Mouse (Mus musculus) heart, postnatal 0 days (tissue): ENCODE data around the gene Efnb3. TPM values are rescaled to one million over a fixed set of nuclear protein-coding genes. Genes with fewer than 3 reads are reported as not detected.

Experiments
- ATAC-seq: fragments of 200-750 bp; cut with Nextera tagmentation; 2 replicates; pipeline ENCODE4 v1.8.0; 2017; ENCODE audit warnings: low read depth, moderate number of reproducible peaks, moderate library complexity; ENCODE audit not compliant: insufficient read depth
- DNase-seq: peaks from one replicate; pipeline ENCODE4 v3.0.0-alpha.2; 2016; ENCODE audit warnings: low spot score
- H3K27ac ChIP-seq: fragments of 300-500 bp; sonication (generic); 2 replicates; pipeline ENCODE4 v1.5.1; 2014; ENCODE audit warnings: low read depth, mild to moderate bottlenecking
- H3K27me3 ChIP-seq: fragments of 300-500 bp; sonication (generic); 2 replicates; pipeline ENCODE4 v1.6.1; 2014; ENCODE audit warnings: low read length, mixed read lengths; ENCODE audit not compliant: control insufficient read depth, insufficient read depth
- H3K36me3 ChIP-seq: fragments of 300-500 bp; sonication (generic); replicated peaks from 2 replicates; pipeline ENCODE4 v1.6.1; 2014; ENCODE audit warnings: low read length, mixed read lengths; ENCODE audit not compliant: control insufficient read depth, insufficient read depth
- H3K4me1 ChIP-seq: fragments of 300-500 bp; sonication (generic); 2 replicates; pipeline ENCODE4 v1.6.1; 2014; ENCODE audit warnings: antibody characterized with exemption; ENCODE audit not compliant: control insufficient read depth, insufficient read depth
- H3K4me2 ChIP-seq: fragments of 300-500 bp; sonication (generic); 2 replicates; pipeline ENCODE4 v1.6.1; 2014; ENCODE audit warnings: low read depth, mild to moderate bottlenecking, low read length, moderate library complexity
- H3K4me3 ChIP-seq: fragments of 300-500 bp; sonication (generic); 2 replicates; pipeline ENCODE4 v1.5.1; 2014; ENCODE audit warnings: low read depth, low read length
- H3K9ac ChIP-seq: fragments of 300-500 bp; sonication (generic); replicated peaks from 2 replicates; pipeline ENCODE4 v1.6.1; 2014; ENCODE audit warnings: low read depth, low read length, mixed read lengths
- H3K9me3 ChIP-seq: fragments of 300-500 bp; sonication (generic); replicated peaks from 2 replicates; pipeline ENCODE4 v1.6.1; 2016; ENCODE audit warnings: low read length; ENCODE audit not compliant: control insufficient read depth
- CTCF ChIP-seq: IDR thresholded peaks from 2 replicates; pipeline ENCODE4 v1.5.1; 2016; ENCODE audit warnings: antibody characterized with exemption, control low read depth, low read depth
- EP300 ChIP-seq: IDR thresholded peaks from 2 replicates; pipeline ENCODE4 v1.6.1; 2016; ENCODE audit warnings: antibody characterized with exemption, low read depth
- WGBS: fragments of 180-500 bp; shearing (Covaris S2); extraction: QIAGEN DNeasy Blood & Tissue Kit; methylation state at CpG from one replicate; pipeline ENCODE4 v1.1.7; 2014; 5-methylcytosine and 5-hydroxymethylcytosine counted together
- polyA plus RNA-seq: library from polyadenylated mRNA; unstranded; fragments of >200 nt; fragmentation: Nextera tagmentation; extraction: Ambion mirVana; gene quantifications from 2 replicates; pipeline ENCODE4 v1.2.1, GENCODE M21; 2015
- total RNA-seq: library from RNA; depleted of rRNA; stranded (reverse); fragments of >200 nt; gene quantifications from 2 replicates; pipeline ENCODE4 v1.2.3, GENCODE M21; 2014; ENCODE audit warnings: low replicate concordance

Efnb3 gene
- total and polyA plus RNA-seq, 2 experiments from 2014 or later: 75.6 to 79.5 TPM

- no peaks in the 10 kb centered on the region for H3K9me3 ChIP-seq
- no peaks in the 10 kb centered on the region; the same call in none of the 2 replicates for H3K36me3 ChIP-seq
- peaks cover 20% of the 10 kb centered on the region; the same call in 1 of the 2 replicates for H3K4me1 ChIP-seq
- H3K27ac ChIP-seq: peak overlapping the region; percentile 98
- WGBS: under 1% methylated on average over 39 of the region's 39 CpGs
- H3K4me2 ChIP-seq: peak overlapping the region; percentile 98
- TF ChIP-seq CTCF: peak; percentile 100
- peak; percentile 84 for TF ChIP-seq EP300
- H3K4me3 ChIP-seq: peak overlapping the region; percentile 72
- DNase-seq (peak; percentile 98), ATAC-seq (peak; percentile 87)
- no peaks in the 10 kb centered on the region for H3K27me3 ChIP-seq
- H3K9ac ChIP-seq: peak overlapping the region; percentile 77
Measured at GRCm38 (mm10) chr11:69579128-69580017, 19.4 kb upstream of the Efnb3 start.

GRCm38 (mm10) chr11:69578301-69578700, 18.3 kb upstream of the Efnb3 start:
- Histone ChIP-seq H3K27me3 (no peaks in the 10 kb centered on the region), H3K36me3 (no peaks in the 10 kb centered on the region; the same call in 1 of the 2 replicates), H3K4me3 (peak overlapping the region; percentile 72), H3K9me3 (no peaks in the 10 kb centered on the region), H3K9ac (peak overlapping the region; percentile 64), H3K27ac (no peak overlapping the region), H3K4me1 (peaks cover 20% of the 10 kb centered on the region; the same call in 1 of the 2 replicates), H3K4me2 (peak overlapping the region; percentile 93)
- no peak for ATAC-seq
- no peak for DNase-seq
- TF ChIP-seq EP300: no peak
- no peak for TF ChIP-seq CTCF
- WGBS: 12% methylated on average over 15 of the region's 15 CpGs

- Histone ChIP-seq H3K4me3 (no peak overlapping the region), H3K4me2 (no peak overlapping the region), H3K9me3 (no peaks in the 10 kb centered on the region), H3K27ac (no peak overlapping the region), H3K4me1 (peaks cover 13% of the 10 kb centered on the region; the same call in 1 of the 2 replicates), H3K27me3 (no peaks in the 10 kb centered on the region), H3K36me3 (no peaks in the 10 kb centered on the region; the same call in 1 of the 2 replicates), H3K9ac (no peak overlapping the region)
- TF ChIP-seq CTCF (no peak), EP300 (no peak)
- no peak for DNase-seq
- no peak for ATAC-seq
- WGBS: 58% methylated on average over 5 of the region's 5 CpGs
Measured at GRCm38 (mm10) chr11:69576307-69576706, 16.3 kb upstream of the Efnb3 start.

GRCm38 (mm10) chr11:69575220-69575619, 15.2 kb upstream of the Efnb3 start:
- DNase-seq (peak; percentile 61), ATAC-seq (no peak)
- TF ChIP-seq EP300: no peak
- TF ChIP-seq CTCF: peak; percentile 63
- Histone ChIP-seq H3K27ac (no peak overlapping the region), H3K4me1 (peaks cover 13% of the 10 kb centered on the region; the same call in 1 of the 2 replicates), H3K4me2 (no peak overlapping the region), H3K9ac (no peak overlapping the region), H3K36me3 (peaks cover 9% of the 10 kb centered on the region), H3K4me3 (no peak overlapping the region), H3K27me3 (no peaks in the 10 kb centered on the region), H3K9me3 (no peaks in the 10 kb centered on the region)
- WGBS: 50% methylated on average over 3 of the region's 3 CpGs

- Histone ChIP-seq H3K9ac (no peak overlapping the region), H3K36me3 (peaks cover 47% of the 10 kb centered on the region), H3K9me3 (no peaks in the 10 kb centered on the region), H3K4me1 (0 out of 2 replicates have a peak, but pooled peaks cover 12% of the 10 kb centered on the region), H3K4me2 (no peak overlapping the region), H3K27ac (no peak overlapping the region), H3K4me3 (no peak overlapping the region), H3K27me3 (no peaks in the 10 kb centered on the region)
- WGBS: 78% methylated on average over 8 of the region's 8 CpGs
- no peak for DNase-seq
- no peak for ATAC-seq
- no peak for TF ChIP-seq EP300
- TF ChIP-seq CTCF: no peak
Measured at GRCm38 (mm10) chr11:69565131-69565530, 5.1 kb upstream of the Efnb3 start.
